Mouse (Mus musculus) lung, embryonic 16.5 days (tissue): ENCODE data around the gene 3110040M04Rik. TPM values are rescaled to one million over a fixed set of nuclear protein-coding genes. Genes with fewer than 3 reads are reported as not detected.

Experiments used
- ATAC-seq: fragments of 200-750 bp; cut with Nextera tagmentation; 2 replicates; pipeline ENCODE4 v1.8.0; 2017; ENCODE audit warnings: low read depth, mild to moderate bottlenecking, moderate library complexity
- H3K27ac ChIP-seq: fragments of 300-500 bp; sonication (generic); 2 replicates; pipeline ENCODE4 v1.5.1; 2014; ENCODE audit warnings: mild to moderate bottlenecking, control low read depth, low read length
- H3K27me3 ChIP-seq: fragments of 300-500 bp; sonication (generic); 2 replicates; pipeline ENCODE4 v1.6.1; 2014; ENCODE audit warnings: low read depth, low read length, mixed read lengths; ENCODE audit not compliant: control insufficient read depth, insufficient read depth
- H3K36me3 ChIP-seq: fragments of 300-500 bp; sonication (generic); 2 replicates; pipeline ENCODE4 v1.6.1; 2014; ENCODE audit warnings: low read length; ENCODE audit not compliant: control insufficient read depth, insufficient read depth
- H3K4me1 ChIP-seq: fragments of 300-500 bp; sonication (generic); replicated peaks from 2 replicates; pipeline ENCODE4 v1.6.1; 2014; ENCODE audit warnings: low read length, mixed read lengths; ENCODE audit not compliant: control insufficient read depth, insufficient read depth
- H3K4me2 ChIP-seq: fragments of 300-500 bp; sonication (generic); 2 replicates; pipeline ENCODE4 v1.6.1; 2014; ENCODE audit warnings: low read depth, low read length, control low read depth
- H3K4me3 ChIP-seq: fragments of 300-500 bp; sonication (generic); 2 replicates; pipeline ENCODE4 v1.5.1; 2014; ENCODE audit warnings: mild to moderate bottlenecking, low read length, control low read depth
- H3K9ac ChIP-seq: fragments of 300-500 bp; sonication (generic); 2 replicates; pipeline ENCODE4 v1.6.1; 2014; ENCODE audit warnings: low read length, control low read depth
- H3K9me3 ChIP-seq: fragments of 300-500 bp; sonication (generic); 2 replicates; pipeline ENCODE4 v1.6.1; 2016; ENCODE audit warnings: low read length; ENCODE audit not compliant: control insufficient read depth
- WGBS: fragments of 180-500 bp; shearing (Covaris S2); extraction: QIAGEN DNeasy Blood & Tissue Kit; methylation state at CpG from one replicate; pipeline ENCODE4 v1.1.7; 2014; 5-methylcytosine and 5-hydroxymethylcytosine counted together
- polyA plus RNA-seq: library from polyadenylated mRNA; unstranded; fragments of >200 nt; fragmentation: Nextera tagmentation; extraction: Ambion mirVana; gene quantifications from 2 replicates; pipeline ENCODE4 v1.2.1, GENCODE M21; 2015

3110040M04Rik gene
- polyA plus RNA-seq, 1 experiment from 2014 or later = not detected

DNA sequence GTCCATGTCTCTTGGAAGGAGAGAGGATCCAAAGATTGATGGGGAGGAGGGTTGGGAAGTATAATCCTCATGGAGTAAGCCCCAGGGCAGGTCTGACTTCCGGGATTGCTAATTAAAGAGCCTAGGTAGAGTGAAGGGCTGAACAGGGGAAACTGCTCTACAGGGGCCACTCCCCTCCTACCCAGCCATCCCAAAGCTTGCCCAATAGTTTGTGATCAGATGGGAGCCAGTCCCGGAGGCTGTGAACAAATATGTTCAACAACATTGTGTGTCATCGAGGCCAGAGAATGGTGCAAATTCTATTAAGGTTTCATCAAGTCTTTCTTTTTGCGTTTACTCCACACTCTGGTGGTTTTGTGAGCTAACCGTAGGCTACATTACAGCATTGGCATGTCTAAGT lies 40.1 kb downstream of the 3110040M04Rik start:
- Histone ChIP-seq H3K4me3 (no peak overlapping the region), H3K9ac (no peak overlapping the region), H3K4me1 (no peaks in the 10 kb centered on the region), H3K9me3 (peaks cover 8% of the 10 kb centered on the region; the same call in 1 of the 2 replicates), H3K4me2 (no peak overlapping the region), H3K27me3 (no peaks in the 10 kb centered on the region), H3K36me3 (no peaks in the 10 kb centered on the region), H3K27ac (no peak overlapping the region)
- 90% methylated on average over 5 of the region's 5 CpGs for WGBS
- no peak for ATAC-seq

DNA sequence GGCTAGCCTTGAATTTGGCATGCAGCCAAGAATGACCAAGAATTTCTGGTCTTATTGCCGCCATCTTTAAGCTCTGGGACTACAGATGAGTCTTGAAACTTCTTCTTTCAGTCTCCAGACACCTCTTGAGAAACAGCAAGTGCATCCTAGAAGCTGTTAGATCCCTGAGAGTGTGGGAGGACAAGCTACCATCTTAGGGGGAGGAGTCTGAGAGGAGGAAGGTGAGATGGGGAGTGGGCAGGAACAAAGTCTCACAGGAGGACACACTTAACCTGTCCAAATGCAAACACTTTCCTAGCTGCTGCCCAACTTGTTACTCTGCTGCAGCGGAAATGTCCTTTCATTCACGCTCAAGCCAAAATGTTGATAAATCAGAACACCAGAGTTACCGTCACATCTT lies 40.8 kb downstream of the 3110040M04Rik start:
- 0 out of 2 replicates have a peak, but pooled peaks have one; percentile 38 for ATAC-seq
- no peak overlapping the region for H3K9ac ChIP-seq
- no peaks in the 10 kb centered on the region for H3K36me3 ChIP-seq
- no peaks in the 10 kb centered on the region for H3K27me3 ChIP-seq
- H3K4me3 ChIP-seq = no peak overlapping the region
- no peak overlapping the region for H3K4me2 ChIP-seq
- WGBS = 52% methylated on average over 4 of the region's 4 CpGs
- no peak overlapping the region for H3K27ac ChIP-seq
- peaks cover 8% of the 10 kb centered on the region; the same call in 1 of the 2 replicates for H3K9me3 ChIP-seq
- no peaks in the 10 kb centered on the region for H3K4me1 ChIP-seq

DNA sequence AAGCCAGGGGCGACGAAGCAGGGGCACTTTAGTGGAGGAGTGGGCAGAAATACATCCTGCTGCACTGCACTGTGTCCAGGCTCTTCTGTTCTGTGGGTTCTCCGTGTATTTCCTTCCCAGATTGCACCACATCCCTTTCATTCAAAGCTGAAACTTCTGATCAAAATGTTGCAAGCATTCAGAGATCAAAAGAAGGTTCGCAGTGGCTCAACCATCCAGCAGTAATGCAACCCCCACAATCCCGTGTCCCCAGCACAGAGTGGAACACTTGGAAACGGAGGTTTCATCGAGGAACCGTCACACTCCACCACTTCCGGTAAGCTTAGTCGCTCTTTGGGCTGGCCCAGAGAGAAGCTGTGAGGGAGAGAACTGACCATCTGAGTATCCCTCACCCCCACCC lies 41.2 kb downstream of the 3110040M04Rik start:
- Histone ChIP-seq H3K27ac (no peak overlapping the region), H3K36me3 (no peaks in the 10 kb centered on the region), H3K9ac (no peak overlapping the region), H3K4me2 (no peak overlapping the region), H3K27me3 (no peaks in the 10 kb centered on the region), H3K9me3 (peaks cover 6% of the 10 kb centered on the region; the same call in 1 of the 2 replicates), H3K4me1 (no peaks in the 10 kb centered on the region), H3K4me3 (no peak overlapping the region)
- no peak for ATAC-seq
- WGBS = 61% methylated on average over 10 of the region's 10 CpGs

DNA sequence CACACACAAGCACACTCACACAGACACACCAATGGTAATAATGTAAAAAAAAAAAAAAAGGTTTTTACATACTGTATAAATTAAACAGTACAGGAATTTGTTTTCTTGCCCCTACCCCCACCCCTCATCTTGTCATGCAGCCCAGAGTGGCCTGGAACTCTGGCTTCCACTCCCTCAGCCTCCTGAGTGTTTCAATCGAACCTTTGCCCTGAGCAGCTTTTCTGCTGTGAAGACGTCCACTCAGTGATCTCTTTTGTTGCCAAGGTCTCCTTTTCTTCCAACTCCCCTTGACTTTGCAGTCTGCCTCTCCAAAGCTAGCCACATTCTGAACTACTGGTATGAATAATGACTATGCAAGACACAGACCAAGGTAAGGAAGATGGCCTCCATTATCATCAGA lies 41.9 kb downstream of the 3110040M04Rik start:
- no peaks in the 10 kb centered on the region for H3K4me1 ChIP-seq
- H3K27ac ChIP-seq = no peak overlapping the region
- peaks cover 3% of the 10 kb centered on the region; the same call in 1 of the 2 replicates for H3K9me3 ChIP-seq
- 57% methylated on average over 2 of the region's 2 CpGs for WGBS
- H3K4me2 ChIP-seq = no peak overlapping the region
- no peaks in the 10 kb centered on the region for H3K36me3 ChIP-seq
- no peak overlapping the region for H3K9ac ChIP-seq
- H3K4me3 ChIP-seq = no peak overlapping the region
- no peaks in the 10 kb centered on the region for H3K27me3 ChIP-seq
- ATAC-seq = no peak

DNA sequence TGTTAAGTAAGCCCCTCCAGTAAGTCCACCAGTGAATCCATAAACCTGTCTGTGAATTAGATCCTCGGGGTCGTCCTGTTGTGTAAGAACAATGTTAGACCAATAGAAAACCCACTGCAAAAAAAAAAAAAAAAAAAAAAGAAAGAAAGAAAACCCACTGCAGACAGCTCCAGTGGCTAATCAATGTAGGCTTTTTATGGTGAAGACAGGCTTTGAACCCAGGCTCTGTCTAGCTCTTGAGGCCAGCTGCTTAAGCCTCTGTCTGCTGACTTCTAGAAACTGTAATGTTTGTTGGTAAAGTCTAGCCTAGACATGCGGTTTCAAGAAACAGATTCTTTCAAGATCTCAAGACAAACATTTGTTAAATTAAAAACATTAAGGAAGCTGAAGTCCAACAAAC lies 46.2 kb downstream of the 3110040M04Rik start:
- H3K27ac ChIP-seq = no peak overlapping the region
- no peak for ATAC-seq
- H3K4me2 ChIP-seq = no peak overlapping the region
- no peak overlapping the region for H3K9ac ChIP-seq
- H3K9me3 ChIP-seq = no peaks in the 10 kb centered on the region
- H3K36me3 ChIP-seq = no peaks in the 10 kb centered on the region
- no peaks in the 10 kb centered on the region for H3K27me3 ChIP-seq
- H3K4me3 ChIP-seq = no peak overlapping the region
- H3K4me1 ChIP-seq = no peaks in the 10 kb centered on the region
- 80% methylated on average over 3 of the region's 3 CpGs for WGBS

DNA sequence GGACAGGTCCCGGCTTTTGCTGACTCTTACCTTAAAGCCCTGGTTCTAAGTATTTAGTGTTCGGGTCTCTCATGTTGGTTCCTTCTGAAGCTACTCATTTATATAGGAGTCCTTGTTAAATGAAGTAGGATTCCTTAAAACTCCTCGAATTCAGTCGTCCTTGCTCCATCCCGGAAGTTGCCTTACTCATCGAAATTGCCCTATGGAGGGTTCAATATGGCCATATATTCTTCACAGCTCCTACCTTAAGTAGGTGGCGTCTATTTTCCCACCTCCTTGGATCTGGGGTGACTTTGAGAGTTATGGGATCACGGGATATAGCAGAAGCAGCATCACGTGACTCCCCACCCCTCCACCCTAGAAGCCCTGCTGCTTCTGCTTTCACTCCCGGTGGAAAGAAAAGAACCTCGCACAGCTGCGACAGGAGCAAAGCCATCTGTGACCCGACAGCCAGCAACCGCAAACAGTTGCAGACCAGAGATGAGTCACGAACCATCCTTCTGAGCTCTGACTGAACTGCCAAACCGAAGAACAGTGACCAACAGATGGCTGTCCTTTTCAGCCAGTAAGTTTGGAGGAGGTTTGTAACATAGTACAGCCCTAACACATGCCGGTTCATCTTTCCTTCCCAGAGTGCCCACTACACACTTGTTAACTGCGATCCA lies 46.7 kb downstream of the 3110040M04Rik start:
- 46% methylated on average over 18 of the region's 18 CpGs for WGBS

DNA sequence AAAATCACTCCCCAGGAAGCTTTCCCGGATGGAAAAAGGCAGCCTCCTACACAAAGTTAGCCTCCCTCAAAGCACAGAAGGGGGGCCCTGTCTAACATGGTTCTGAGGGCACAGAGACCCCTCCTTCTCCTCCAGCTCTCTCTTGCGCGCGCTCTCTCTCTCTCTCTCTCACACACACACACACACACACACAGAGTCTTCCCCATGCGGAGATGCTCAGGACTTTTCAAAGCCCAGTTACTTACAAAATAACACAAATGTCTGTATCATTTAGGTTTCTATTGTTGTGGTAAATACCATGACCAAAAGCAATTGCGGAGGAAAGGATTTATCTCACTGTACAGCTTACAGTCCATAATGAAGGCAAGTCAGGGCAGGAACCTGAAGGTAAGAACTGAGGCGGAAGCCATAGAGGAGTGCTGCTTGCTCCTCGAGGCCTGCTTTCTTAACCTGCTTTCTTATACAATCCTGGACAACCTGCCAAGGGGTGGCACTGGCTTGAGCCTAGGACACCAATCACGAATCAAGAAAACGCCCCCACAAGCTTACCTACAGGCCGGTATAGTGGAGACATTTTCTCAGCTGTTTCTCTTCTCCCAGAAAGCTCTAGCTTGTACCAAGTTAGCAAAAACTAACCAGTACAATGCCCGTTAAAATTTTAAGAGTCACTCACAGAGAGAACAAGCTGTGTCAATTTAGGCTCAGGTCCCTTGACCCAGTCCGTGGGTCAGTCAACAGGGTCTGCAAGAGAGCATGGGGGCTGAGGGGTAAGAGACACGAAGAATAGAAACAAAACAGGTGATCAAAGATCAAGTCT lies 47.5 kb downstream of the 3110040M04Rik start:
- H3K4me1 ChIP-seq = no peaks in the 10 kb centered on the region
- WGBS = 72% methylated on average over 14 of the region's 14 CpGs
- H3K27me3 ChIP-seq = no peaks in the 10 kb centered on the region
- no peaks in the 10 kb centered on the region for H3K36me3 ChIP-seq
- H3K9ac ChIP-seq = no peak overlapping the region
- H3K9me3 ChIP-seq = no peaks in the 10 kb centered on the region
- H3K27ac ChIP-seq = 0 out of 2 replicates have a peak overlapping the region, but pooled peaks have one; percentile 15
- H3K4me3 ChIP-seq = peak overlapping the region; percentile 8; the same call in 1 of the 2 replicates
- H3K4me2 ChIP-seq = peak overlapping the region; percentile 40
- peak; percentile 51 for ATAC-seq

More for the DNA sequence above, 46.7 kb downstream of the 3110040M04Rik start:
- no peak overlapping the region for H3K9ac ChIP-seq
- no peaks in the 10 kb centered on the region for H3K27me3 ChIP-seq
- H3K27ac ChIP-seq = 0 out of 2 replicates have a peak overlapping the region, but pooled peaks have one; percentile 15
- no peaks in the 10 kb centered on the region for H3K9me3 ChIP-seq
- H3K36me3 ChIP-seq = no peaks in the 10 kb centered on the region
- no peaks in the 10 kb centered on the region for H3K4me1 ChIP-seq
- ATAC-seq = peak; percentile 94
- H3K4me3 ChIP-seq = peak overlapping the region; percentile 8; the same call in 1 of the 2 replicates
- H3K4me2 ChIP-seq = peak overlapping the region; percentile 40
